Mouse (Mus musculus) kidney, embryonic 16.5 days (tissue): Measurements from ENCODE around the gene Gm49711. TPM values are rescaled to one million over a fixed set of nuclear protein-coding genes. Genes with fewer than 3 reads are reported as not detected.

ENCODE experiments used
- ATAC-seq: fragments of 200-750 bp; cut with Nextera tagmentation; 2 replicates; pipeline ENCODE4 v1.8.0; 2017; ENCODE audit warnings: moderate TSS enrichment; ENCODE audit not compliant: low FRiP score, low TSS enrichment
- H3K27ac ChIP-seq: fragments of 300-500 bp; sonication (generic); 2 replicates; pipeline ENCODE4 v1.5.1; 2014; ENCODE audit warnings: low read length
- H3K27me3 ChIP-seq: fragments of 300-500 bp; sonication (generic); 2 replicates; pipeline ENCODE4 v1.6.1; 2014; ENCODE audit warnings: low read length, control low read depth, mixed read lengths; ENCODE audit not compliant: insufficient read depth
- H3K36me3 ChIP-seq: fragments of 300-500 bp; sonication (generic); 2 replicates; pipeline ENCODE4 v1.6.1; 2014; ENCODE audit warnings: low read length, control low read depth, mixed read lengths; ENCODE audit not compliant: insufficient read depth
- H3K4me1 ChIP-seq: fragments of 300-500 bp; sonication (generic); 2 replicates; pipeline ENCODE4 v1.6.1; 2014; ENCODE audit warnings: low read length, control low read depth, mixed read lengths; ENCODE audit not compliant: insufficient read depth
- H3K4me2 ChIP-seq: fragments of 300-500 bp; sonication (generic); replicated peaks from 2 replicates; pipeline ENCODE4 v1.6.1; 2014; ENCODE audit warnings: low read depth, low read length
- H3K4me3 ChIP-seq: fragments of 300-500 bp; sonication (generic); 2 replicates; pipeline ENCODE4 v1.5.1; 2014; ENCODE audit warnings: mild to moderate bottlenecking, low read length
- H3K9ac ChIP-seq: fragments of 300-500 bp; sonication (generic); replicated peaks from 2 replicates; pipeline ENCODE4 v1.6.1; 2014; ENCODE audit warnings: low read length
- H3K9me3 ChIP-seq: fragments of 300-500 bp; sonication (generic); 2 replicates; pipeline ENCODE4 v1.6.1; 2016; ENCODE audit warnings: low read length, control low read depth
- WGBS: fragments of 180-500 bp; shearing (Covaris S2); extraction: QIAGEN DNeasy Blood & Tissue Kit; methylation state at CpG from one replicate; pipeline ENCODE4 v1.1.7; 2014; 5-methylcytosine and 5-hydroxymethylcytosine counted together
- polyA plus RNA-seq: library from polyadenylated mRNA; unstranded; fragments of >200 nt; fragmentation: Nextera tagmentation; extraction: Ambion mirVana; gene quantifications from 2 replicates; pipeline ENCODE4 v1.2.1, GENCODE M21; 2015

Gene Gm49711
- polyA plus RNA-seq, 1 experiment from 2014 or later = 0.15 TPM

DNA sequence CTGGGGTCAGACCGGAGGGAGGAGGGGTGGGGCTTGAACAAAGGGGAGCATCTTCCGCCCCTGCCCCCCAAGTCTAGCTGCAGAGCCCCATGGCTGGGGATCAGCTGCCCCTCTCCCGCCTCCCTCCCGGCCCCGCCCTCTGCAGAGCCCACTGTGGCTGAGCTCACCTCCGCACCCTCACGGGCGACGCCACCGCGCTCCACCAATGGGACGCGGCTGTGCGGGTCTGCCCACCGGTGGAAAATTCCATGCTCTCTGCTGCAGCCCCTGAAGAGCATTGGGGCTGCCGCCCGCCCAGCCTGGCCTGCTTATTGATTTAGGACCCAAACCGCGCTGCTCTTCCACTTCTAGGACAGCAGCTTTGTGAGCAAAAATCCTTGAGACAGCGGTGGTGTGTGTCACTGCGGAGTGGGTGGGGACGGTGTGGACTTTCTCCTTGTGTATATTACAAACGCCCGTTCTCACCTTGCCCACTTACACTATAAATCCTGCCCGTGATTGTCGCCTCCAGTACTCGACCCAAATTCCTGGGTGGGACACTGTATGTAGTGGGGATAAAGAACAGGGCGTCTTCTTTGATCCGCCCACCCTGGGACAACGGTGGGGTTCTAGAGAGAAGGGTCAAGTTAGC is 100.5 kb downstream of the Gm49711 start:
- no peaks in the 10 kb centered on the region for H3K9me3 ChIP-seq
- ATAC-seq = peak; percentile 98
- H3K27ac ChIP-seq = peak overlapping the region; percentile 78
- H3K27me3 ChIP-seq = no peaks in the 10 kb centered on the region
- 2% methylated on average over 30 of the region's 30 CpGs for WGBS
- no peaks in the 10 kb centered on the region for H3K36me3 ChIP-seq
- peak overlapping the region; percentile 51 for H3K4me3 ChIP-seq
- peaks cover 18% of the 10 kb centered on the region for H3K4me1 ChIP-seq
- peak overlapping the region; percentile 81 for H3K4me2 ChIP-seq
- H3K9ac ChIP-seq = peak overlapping the region; percentile 65

DNA sequence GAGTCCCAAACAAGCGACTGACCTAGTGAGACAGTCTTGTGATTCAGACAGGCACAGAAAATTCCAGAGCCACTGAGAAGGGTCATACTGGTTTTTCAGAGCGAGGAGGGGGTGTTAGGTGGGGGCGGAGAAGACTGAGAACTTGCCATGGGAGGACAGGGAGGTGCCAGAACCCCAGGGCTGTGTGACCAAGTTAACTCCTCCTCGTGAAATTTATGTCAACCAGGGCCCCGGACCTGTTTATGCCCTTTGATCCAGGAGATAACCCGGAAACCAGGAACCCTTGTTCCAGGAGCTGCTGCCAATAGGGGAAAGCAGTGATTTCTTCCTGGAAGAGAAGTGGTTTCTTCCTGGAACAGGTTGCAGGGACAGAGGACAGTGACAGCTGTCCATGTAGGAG is 101.0 kb downstream of the Gm49711 start:
- H3K27me3 ChIP-seq = no peaks in the 10 kb centered on the region
- H3K27ac ChIP-seq = peak overlapping the region; percentile 78
- no peak; the same call in 1 of the 2 replicates for ATAC-seq
- H3K9me3 ChIP-seq = no peaks in the 10 kb centered on the region
- H3K4me3 ChIP-seq = peak overlapping the region; percentile 51
- no peaks in the 10 kb centered on the region for H3K36me3 ChIP-seq
- peak overlapping the region; percentile 65 for H3K9ac ChIP-seq
- H3K4me1 ChIP-seq = peaks cover 18% of the 10 kb centered on the region
- 14% methylated on average over 6 of the region's 6 CpGs for WGBS
- H3K4me2 ChIP-seq = peak overlapping the region; percentile 81

DNA sequence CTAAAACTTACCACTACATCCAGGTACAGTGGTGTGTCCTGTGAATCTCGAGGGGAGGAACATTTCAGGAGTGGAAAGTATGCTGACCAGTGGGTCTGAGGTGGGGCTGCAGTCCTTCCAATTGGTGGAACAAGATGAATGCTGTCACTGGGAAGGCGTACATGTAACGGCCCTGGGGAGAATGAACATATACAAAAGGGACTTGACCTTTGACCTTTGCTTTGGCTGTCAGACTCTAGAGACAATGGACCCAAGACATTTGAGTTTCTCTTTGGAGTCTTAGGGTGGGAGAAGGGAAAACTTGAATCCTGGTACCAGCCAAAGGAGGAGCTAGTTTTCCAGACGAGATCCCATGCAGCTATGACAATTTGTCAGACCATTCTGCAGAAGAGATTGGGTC is 104.2 kb downstream of the Gm49711 start:
- ATAC-seq = no peak
- H3K4me3 ChIP-seq = no peak overlapping the region

DNA sequence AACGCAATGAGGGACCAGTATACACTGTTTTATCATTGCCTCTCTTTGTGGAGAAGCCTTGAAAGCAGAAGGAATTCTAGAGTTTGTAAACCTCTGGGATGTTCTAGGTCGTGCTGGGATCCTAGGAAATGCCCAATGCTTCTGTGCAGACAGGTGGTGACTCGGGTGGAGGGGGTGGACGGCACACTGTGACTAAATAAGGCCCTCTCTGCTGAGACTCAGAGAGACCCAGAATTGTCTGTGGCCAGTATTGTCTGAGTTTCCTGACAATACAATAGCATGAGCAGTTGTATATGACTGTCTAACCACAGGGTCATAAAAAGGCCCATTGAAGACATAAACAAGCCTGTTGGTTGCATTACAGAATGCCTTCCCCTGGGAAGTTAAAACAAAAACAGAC is 105.4 kb downstream of the Gm49711 start:
- H3K9me3 ChIP-seq = no peaks in the 10 kb centered on the region
- H3K4me1 ChIP-seq = peaks cover 8% of the 10 kb centered on the region
- no peak for ATAC-seq
- 77% methylated on average over 4 of the region's 4 CpGs for WGBS
- H3K9ac ChIP-seq = no peak overlapping the region
- no peak overlapping the region for H3K4me2 ChIP-seq
- H3K36me3 ChIP-seq = no peaks in the 10 kb centered on the region
- no peak overlapping the region for H3K27ac ChIP-seq
- no peaks in the 10 kb centered on the region for H3K27me3 ChIP-seq
- no peak overlapping the region for H3K4me3 ChIP-seq

More for the DNA sequence above, 104.2 kb downstream of the Gm49711 start:
- Histone ChIP-seq H3K4me2 (no peak overlapping the region), H3K4me1 (peaks cover 18% of the 10 kb centered on the region), H3K36me3 (no peaks in the 10 kb centered on the region), H3K9me3 (no peaks in the 10 kb centered on the region), H3K9ac (no peak overlapping the region), H3K27me3 (no peaks in the 10 kb centered on the region), H3K27ac (no peak overlapping the region)
- WGBS = 82% methylated on average over 4 of the region's 4 CpGs

DNA sequence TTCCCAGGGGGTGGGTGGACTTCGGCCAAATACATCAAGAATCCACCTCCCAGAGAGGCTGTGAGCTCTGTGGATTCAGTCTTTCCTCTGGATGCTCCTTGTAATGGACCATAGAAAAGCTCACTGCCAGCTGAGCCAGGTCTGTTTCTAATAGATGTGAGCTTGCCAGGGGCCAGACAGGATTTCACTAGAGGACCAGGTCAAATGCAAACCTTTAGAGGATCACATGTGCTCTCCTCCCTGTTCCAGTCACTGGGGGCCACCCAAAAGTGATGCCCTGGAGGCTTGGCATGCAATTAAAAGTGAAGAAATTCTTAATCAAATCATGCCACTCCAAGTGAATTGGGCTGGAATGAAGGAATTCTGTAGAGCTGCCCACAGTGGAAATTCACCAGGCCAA is 117.9 kb downstream of the Gm49711 start:
- H3K27me3 ChIP-seq = no peaks in the 10 kb centered on the region
- WGBS = 97% methylated on average over 1 of the region's 1 CpGs
- peaks cover 3% of the 10 kb centered on the region; the same call in 1 of the 2 replicates for H3K4me1 ChIP-seq
- no peak overlapping the region for H3K4me3 ChIP-seq
- H3K9ac ChIP-seq = no peak overlapping the region
- H3K4me2 ChIP-seq = no peak overlapping the region
- ATAC-seq = no peak
- H3K27ac ChIP-seq = no peak overlapping the region
- no peaks in the 10 kb centered on the region for H3K9me3 ChIP-seq
- H3K36me3 ChIP-seq = no peaks in the 10 kb centered on the region

DNA sequence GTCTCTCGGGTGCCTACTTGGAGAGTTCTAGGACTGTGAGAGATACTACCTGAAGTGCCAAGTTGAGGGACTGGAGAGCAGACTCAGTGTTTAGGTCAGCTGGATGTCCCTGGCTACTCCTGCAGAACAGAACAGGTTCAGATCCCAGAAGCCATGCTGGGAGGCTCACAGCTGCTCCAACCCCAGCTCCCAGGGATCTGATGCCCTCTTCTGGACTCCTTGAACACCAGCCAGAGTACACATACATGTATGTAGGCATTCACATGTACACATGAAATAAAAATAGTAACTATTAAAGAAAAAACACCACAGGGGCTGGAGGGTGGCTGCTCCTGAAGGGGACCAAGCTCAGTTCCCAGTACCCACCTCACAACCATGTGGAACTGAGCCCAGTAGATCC is 119.6 kb downstream of the Gm49711 start:
- ATAC-seq = no peak
- Histone ChIP-seq H3K9ac (no peak overlapping the region), H3K4me2 (no peak overlapping the region), H3K4me3 (no peak overlapping the region), H3K9me3 (no peaks in the 10 kb centered on the region), H3K27me3 (no peaks in the 10 kb centered on the region), H3K36me3 (no peaks in the 10 kb centered on the region), H3K4me1 (peaks cover 3% of the 10 kb centered on the region; the same call in 1 of the 2 replicates), H3K27ac (no peak overlapping the region)
- 96% methylated on average over 1 of the region's 1 CpGs for WGBS

DNA sequence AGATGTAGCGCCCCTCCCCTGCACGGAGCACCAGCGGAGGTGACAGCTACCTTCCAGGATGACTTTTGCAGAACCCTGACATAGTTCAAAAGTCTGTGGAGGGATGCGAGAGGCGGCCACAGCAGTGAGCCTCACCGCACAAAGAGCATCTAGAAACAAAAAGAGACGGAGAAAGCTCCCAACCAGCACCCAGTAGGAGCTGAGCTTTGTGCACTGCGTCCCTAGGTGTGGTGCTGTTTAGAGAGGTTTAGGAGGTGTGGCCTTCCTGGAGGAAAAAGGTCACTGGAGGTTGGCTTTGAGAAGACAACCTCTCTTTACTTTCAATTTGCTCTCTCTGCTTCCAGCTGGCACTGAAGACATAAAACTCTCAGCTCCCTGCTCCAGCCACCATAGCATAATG is 121.2 kb downstream of the Gm49711 start:
- no peaks in the 10 kb centered on the region for H3K36me3 ChIP-seq
- no peak overlapping the region for H3K4me2 ChIP-seq
- WGBS = 60% methylated on average over 8 of the region's 8 CpGs
- H3K4me3 ChIP-seq = no peak overlapping the region
- no peak overlapping the region for H3K27ac ChIP-seq
- H3K27me3 ChIP-seq = no peaks in the 10 kb centered on the region
- H3K9ac ChIP-seq = no peak overlapping the region
- H3K4me1 ChIP-seq = peaks cover 3% of the 10 kb centered on the region; the same call in 1 of the 2 replicates
- no peaks in the 10 kb centered on the region for H3K9me3 ChIP-seq
- no peak for ATAC-seq

DNA sequence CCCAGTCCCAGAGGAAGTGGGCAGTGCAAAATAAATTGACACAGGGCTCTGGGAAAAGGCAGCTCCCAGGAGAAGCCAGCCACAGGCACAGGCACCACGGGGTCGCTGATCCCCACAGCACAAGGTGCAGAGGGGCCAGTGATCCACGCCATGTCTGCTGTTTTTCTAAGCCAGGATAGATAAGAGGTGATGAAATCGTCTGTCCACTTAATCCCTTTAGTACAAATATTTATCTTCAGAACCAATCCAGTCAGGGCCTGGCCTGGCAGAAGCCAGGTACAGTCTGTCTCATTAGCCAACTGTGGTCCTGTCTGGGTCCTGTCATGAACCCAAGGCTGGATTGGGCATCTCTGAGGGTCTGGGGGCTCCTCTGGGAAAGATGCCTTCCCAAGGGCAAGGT is 125.4 kb downstream of the Gm49711 start:
- H3K4me3 ChIP-seq = no peak overlapping the region
- no peak overlapping the region for H3K4me2 ChIP-seq
- WGBS = 35% methylated on average over 4 of the region's 4 CpGs
- H3K4me1 ChIP-seq = peaks cover 3% of the 10 kb centered on the region; the same call in 1 of the 2 replicates
- no peak for ATAC-seq
- H3K36me3 ChIP-seq = no peaks in the 10 kb centered on the region
- H3K9me3 ChIP-seq = no peaks in the 10 kb centered on the region
- H3K9ac ChIP-seq = no peak overlapping the region
- H3K27me3 ChIP-seq = no peaks in the 10 kb centered on the region
- H3K27ac ChIP-seq = no peak overlapping the region

DNA sequence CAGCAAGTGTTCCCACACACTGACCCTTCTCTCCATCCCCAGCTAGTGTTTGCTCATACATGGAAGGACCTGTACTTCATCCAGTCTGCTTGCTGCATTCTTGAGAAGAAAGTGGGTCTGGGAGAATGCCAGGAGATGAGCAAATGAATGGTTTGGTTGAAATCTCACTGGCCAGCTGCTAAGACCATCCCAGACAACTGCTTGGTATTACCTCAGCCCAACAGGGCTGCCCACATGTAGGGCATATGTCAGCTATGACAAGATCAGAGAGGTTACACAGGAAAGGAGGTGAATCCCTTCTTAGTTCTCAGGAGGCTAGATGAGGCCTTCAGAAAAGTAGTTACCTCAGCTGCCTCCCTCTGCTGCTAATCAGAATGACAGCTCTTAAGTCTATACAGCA is 132.5 kb downstream of the Gm49711 start:
- Histone ChIP-seq H3K27ac (no peak overlapping the region), H3K4me2 (no peak overlapping the region), H3K4me1 (no peaks in the 10 kb centered on the region), H3K36me3 (no peaks in the 10 kb centered on the region), H3K4me3 (no peak overlapping the region), H3K9me3 (no peaks in the 10 kb centered on the region), H3K9ac (no peak overlapping the region), H3K27me3 (no peaks in the 10 kb centered on the region)
- ATAC-seq = no peak

DNA sequence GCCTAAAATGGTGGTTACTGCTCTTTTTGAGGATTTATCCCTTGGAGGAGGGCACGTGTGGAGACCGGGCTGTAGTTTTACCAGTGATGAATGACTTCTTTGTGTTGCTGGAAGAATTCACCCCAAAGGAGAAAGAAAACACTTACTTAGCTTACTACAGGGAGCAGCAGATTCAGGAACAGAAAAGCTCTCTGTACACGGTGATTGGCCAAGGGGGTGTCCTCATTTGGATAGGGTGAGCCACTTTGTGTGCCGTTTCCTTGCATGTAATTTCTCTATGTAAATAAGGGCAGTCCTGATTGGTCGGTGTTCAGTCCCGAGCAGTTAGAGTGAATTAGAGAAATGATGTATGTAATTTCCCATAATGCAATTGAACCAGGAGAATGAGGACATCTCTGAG is 137.0 kb downstream of the Gm49711 start:
- Histone ChIP-seq H3K27me3 (no peaks in the 10 kb centered on the region), H3K4me1 (peaks cover 14% of the 10 kb centered on the region; the same call in 1 of the 2 replicates), H3K27ac (no peak overlapping the region), H3K9me3 (no peaks in the 10 kb centered on the region), H3K9ac (no peak overlapping the region), H3K4me3 (no peak overlapping the region), H3K4me2 (no peak overlapping the region), H3K36me3 (no peaks in the 10 kb centered on the region)
- no peak for ATAC-seq
- 78% methylated on average over 6 of the region's 6 CpGs for WGBS
